Mouse (Mus musculus) ES-E14 (cell line): ENCODE measurements around the gene Ctxn1.

Experiments
- HCFC1 ChIP-seq: IDR thresholded peaks from 2 replicates; pipeline ENCODE4 v1.6.1; 2012; ENCODE audit warnings: low read length, inconsistent platforms, borderline replicate concordance; ENCODE audit not compliant: insufficient read depth
- ZC3H11A ChIP-seq: IDR thresholded peaks from 2 replicates; pipeline ENCODE4 v1.6.1; 2012; ENCODE audit warnings: low read depth, mild to moderate bottlenecking, inconsistent platforms, low read length, borderline replicate concordance

GRCm38 (mm10) chr8:4222059-4222458 is 37.0 kb downstream of the Ctxn1 start:
- TF ChIP-seq HCFC1 (no peak), ZC3H11A (no peak)
